Mouse (Mus musculus) layer of hippocampus, postnatal 36 days (tissue): ENCODE measurements around the gene 4933406M09Rik. TPM values are rescaled to one million over a fixed set of nuclear protein-coding genes. Genes with fewer than 3 reads are reported as not detected.
A peak's percentile ranks its signal among the peaks of the same experiment; 100 is the strongest.

ENCODE experiments used
- DNase-seq, 2 experiments: peaks; one replicate each; pipeline ENCODE4 v3.0.0; 2022
- total RNA-seq, 2 experiments: library from RNA; stranded (reverse); gene quantifications; 2 replicates each; pipeline ENCODE4 v1.2.3; 2021

The 4933406M09Rik gene
- total RNA-seq = not detected

DNA sequence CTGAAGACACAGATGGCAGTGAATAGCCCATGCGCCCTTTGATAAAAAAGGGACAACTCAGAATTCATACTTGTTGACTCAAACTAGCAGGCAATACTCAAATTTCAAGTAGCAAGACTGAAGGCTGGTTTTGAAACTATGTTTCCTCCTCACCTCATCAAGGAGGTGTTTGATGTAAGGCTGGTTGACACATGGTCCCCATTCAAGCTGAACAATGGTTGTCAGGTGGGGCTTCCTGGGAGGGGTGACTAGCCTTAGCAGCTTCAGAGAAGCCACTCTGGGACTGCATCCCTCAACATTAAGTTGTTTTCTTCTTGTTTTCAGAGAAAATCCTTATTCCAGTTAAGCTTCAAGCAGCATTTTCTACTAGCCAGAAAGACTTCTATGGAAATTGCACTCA, at the start of gene 4933406M09Rik:
Gene 4933406M09Rik (plus strand): TSS at position 275 of the 400 bp plus-strand sequence.
- DNase-seq = no peak

- peak in 1 of 2 experiments; percentile 1 for DNase-seq
Measured at GRCm38 (mm10) chr1:134336958-134337710, 48.6 kb upstream of the 4933406M09Rik start.

DNA sequence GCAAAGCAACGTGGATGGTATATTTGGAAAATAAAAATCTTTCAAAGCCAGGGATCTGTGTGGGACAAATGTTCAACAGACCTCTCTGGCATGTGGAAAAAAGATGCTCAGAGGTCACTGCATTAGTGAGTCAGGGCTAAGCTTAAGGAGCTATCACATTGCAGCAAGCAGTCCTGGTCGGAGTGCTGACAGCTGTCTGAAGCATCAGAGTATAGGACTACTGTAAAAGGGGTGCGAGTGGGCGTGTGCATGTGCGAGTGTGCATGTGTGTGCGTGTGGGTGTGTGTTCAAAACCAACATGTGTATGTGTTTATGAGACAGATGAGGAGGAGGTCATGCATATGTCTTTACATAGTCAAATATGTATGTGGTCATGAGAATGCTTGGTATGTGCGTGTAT, 46.6 kb upstream of the 4933406M09Rik start:
- no peak for DNase-seq

DNA sequence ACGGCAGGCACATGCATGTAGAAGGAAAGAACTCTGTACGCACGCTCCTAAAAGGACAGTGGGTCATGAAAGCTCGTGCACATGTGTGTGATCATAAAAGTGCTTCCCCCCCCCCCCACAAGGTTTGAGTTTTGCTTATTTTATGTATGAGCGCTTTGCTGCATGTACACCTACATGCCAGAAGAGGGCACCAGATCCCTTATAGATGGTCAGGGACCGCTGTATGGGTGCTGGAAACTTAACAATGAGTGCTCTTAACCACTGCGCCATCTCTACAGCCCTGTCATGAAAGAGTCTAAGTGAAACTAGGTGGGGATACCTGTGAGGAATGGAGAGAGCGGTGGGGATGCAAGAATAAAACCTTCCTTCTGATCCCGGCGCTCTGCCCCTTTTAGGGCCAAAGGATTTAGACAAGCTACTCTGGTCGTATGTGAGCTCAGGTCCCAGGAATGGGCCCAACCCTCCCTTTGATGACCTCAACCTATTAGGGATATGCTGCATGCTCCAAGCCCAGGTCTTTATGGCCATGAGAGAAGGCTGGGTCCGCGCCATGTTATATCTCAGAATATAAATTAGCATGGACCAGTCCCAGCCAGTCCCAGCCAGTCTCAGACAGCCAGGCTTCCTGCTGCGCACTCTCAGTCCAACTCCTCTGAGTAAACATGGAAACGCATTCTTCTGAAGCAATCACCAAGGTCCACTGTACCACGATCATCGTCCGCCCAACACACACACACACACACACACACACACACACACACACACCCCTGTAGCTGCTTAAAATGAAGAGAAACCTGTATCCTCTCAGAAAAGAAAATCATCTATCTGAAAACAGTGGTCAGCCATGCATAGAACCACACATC, 45.8 kb upstream of the 4933406M09Rik start:
- DNase-seq = no peak

- DNase-seq = no peak
Measured at GRCm38 (mm10) chr1:134341641-134342277, 44.0 kb upstream of the 4933406M09Rik start.

- no peak for DNase-seq
Measured at GRCm38 (mm10) chr1:134342278-134342664, 43.5 kb upstream of the 4933406M09Rik start.

GRCm38 (mm10) chr1:134342781-134343310, 42.9 kb upstream of the 4933406M09Rik start:
- DNase-seq = no peak

DNA sequence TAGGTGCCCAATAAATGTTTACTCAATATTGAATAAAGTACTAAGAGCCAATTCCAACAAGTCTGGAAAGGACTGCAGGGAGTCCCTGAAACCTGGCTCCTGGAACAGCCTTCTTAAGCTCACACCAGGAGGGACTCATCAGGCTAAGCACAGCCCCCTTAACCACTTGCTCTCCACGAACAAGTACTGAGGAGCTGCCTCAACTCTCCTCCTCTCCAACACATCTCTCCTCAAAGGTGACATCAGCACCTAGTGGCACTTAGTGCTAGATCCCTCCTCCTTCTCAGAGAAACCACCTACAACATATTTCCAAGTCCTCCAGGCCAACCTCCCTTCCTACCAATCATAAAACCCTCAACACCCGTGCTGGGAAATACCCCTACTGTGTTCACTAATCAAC, 42.2 kb upstream of the 4933406M09Rik start:
- DNase-seq = no peak

- peak; percentile 82 to 85 for DNase-seq
Measured at GRCm38 (mm10) chr1:134344005-134344950, 41.5 kb upstream of the 4933406M09Rik start.

- DNase-seq = no peak
Measured at GRCm38 (mm10) chr1:134345075-134345474, 40.7 kb upstream of the 4933406M09Rik start.

- no peak for DNase-seq
Measured at GRCm38 (mm10) chr1:134347791-134348190, 37.9 kb upstream of the 4933406M09Rik start.

DNA sequence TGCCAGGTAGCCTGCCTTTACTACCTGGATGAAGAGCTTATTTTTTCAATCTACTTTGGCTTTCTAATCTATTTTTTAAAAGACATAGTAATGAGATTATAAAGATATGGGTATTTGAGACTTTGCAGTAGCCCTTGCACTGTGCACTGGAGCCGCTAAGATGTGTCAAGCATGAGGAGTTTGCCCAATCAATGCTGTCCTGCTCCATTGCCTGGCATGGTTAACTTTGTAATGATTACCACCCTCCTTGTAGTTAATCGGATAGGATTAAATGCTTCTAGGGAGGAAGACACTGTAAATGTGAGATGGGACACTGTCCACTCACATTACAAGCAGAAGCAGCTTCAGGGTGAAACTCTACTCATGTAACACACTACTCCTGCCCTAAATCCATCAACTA, 32.4 kb upstream of the 4933406M09Rik start:
- DNase-seq = no peak

DNA sequence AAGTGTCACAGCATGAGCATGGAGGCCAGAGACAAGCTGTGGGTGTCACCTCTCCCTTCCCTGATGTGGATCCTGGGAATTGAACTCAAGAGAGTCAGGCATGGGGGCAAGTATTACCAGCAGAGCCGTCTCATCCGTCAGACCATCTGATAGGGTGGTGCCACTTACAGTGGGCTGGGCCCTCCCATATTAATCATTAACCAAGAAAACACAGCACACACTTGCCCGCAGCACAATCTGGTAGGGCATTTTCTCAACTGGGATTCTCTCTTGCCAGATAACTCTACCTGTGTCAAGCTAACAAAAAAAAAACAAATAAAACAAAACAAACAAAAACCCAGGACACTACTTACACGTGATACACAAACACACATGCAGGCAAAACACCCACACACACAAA, 28.3 kb upstream of the 4933406M09Rik start:
- DNase-seq = no peak

DNA sequence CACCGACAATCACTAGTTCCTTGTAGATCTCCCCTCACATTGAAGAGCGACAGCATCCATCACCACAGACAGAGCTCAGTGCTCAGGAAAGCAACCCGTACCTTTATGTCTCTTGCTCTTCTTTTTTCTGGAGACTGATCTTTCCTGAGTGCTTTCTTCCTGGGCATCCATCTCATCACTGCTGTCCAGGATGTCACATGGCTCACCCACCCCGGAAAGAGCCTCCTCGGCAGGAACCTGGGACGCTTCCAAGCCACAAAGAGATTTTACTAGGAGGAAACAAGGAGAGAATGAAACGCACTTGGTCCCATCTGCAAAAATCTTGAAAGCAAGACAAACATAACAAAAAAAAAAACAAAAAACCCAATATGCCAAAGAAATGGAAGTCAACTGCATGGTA, 25.1 kb upstream of the 4933406M09Rik start:
- DNase-seq = no peak

- no peak for DNase-seq
Measured at GRCm38 (mm10) chr1:134361195-134361856, 24.4 kb upstream of the 4933406M09Rik start.

GRCm38 (mm10) chr1:134361857-134362212, 23.9 kb upstream of the 4933406M09Rik start, which contains the start of gene Tmem183a:
Tmem183a (minus strand) TSS chr1:134361979.
- peak; percentile 97 to 98 for DNase-seq

DNA sequence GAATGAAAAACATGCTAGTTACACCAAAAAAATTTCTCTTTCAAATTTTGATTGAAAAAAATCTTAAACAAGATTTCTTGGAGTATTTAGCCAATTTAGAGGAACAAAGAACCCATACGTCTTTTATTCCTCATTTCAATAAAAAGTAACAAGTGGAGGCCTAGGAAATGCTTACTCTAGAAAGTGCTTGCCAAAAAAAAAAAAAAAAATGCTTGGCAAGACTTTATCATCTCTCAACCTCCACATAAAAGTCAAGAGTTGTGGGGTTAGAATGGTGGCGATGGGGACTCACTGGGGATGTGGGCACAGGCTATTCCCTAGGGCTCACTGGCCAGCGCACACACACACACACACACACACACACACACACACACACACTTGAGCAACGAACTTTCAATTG, 22.5 kb upstream of the 4933406M09Rik start:
- no peak for DNase-seq

DNA sequence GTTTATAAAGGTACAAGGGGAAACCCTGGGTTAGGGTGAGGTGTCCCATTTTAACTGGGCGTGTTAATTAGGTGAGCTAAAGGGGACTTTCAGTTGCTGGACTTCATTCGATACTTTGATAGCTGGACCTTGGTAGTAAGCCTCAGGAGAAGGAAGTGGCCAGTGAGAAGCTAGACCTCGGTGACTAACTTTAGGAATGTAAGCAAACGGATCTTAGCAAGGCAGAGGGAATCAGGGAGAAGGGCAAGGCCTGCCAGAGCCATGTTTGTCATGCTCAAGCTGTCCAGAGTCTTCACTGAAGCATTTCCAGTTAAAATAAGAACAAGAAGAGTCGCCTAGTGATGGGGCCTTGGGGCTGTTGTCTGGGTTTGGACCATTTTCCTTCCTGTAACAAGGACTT, 20.2 kb upstream of the 4933406M09Rik start:
- DNase-seq = no peak

GRCm38 (mm10) chr1:134368777-134369337, 16.9 kb upstream of the 4933406M09Rik start:
- peak; percentile 26 to 50 for DNase-seq

GRCm38 (mm10) chr1:134374124-134374523, 11.6 kb upstream of the 4933406M09Rik start:
- DNase-seq = no peak

- DNase-seq = no peak
Measured at GRCm38 (mm10) chr1:134381051-134381450, 4.7 kb upstream of the 4933406M09Rik start.
